ENCODE assay signal across 7 mouse cellular contexts in the genomic region with DNA sequence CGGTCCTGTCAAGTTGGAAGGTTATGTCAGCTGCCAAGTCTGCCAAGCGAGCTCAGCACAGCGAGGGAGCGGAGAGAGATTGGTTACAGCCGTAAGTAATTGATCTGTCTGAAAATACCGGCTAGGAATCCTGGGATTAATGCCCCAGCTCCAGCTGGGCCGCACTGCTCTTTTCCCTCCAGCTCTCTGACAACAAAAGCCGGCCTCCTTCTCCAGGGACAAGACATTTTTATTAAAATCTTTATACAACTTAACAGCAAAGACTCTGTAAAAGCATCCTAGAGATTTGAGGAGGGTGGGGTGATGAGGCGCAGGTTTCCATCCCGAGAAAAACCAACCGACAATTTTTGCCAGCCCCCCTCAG.
DNase-seq lines count a peak whose midpoint lies in the region; ATAC-seq and TF ChIP-seq lines count a peak whose summit lies in the region.

No protein-coding gene starts in this region.

- no peak for TF ChIP-seq POLR2A in lung, adult 2 months (IDR thresholded peaks at IDR 0.05; ENCODE audit: borderline replicate concordance, extremely low read depth, low read depth, low read length)

- H3K27ac ChIP-seq in lung, embryonic 15.5 days, result peak overlapping the region; percentile 61
- H3K27ac ChIP-seq in forebrain, embryonic 16.5 days (ENCODE audit: low read length), result peak overlapping the region; percentile 79
- peak overlapping the region; percentile 15; the same call in 1 of the 2 replicates for H3K27ac ChIP-seq in intestine, embryonic 16.5 days (ENCODE audit: low read length)

- ATAC-seq in lung, embryonic 15.5 days (ENCODE audit: borderline replicate concordance, extremely low read depth, low FRiP score, low TSS enrichment), result peak; percentile 72
- peak; percentile 69 for ATAC-seq in forebrain, embryonic 16.5 days
- ATAC-seq in intestine, embryonic 16.5 days, result peak; percentile 37

- peak overlapping the region; percentile 44 for H3K4me2 ChIP-seq in lung, embryonic 15.5 days
- peak overlapping the region; percentile 46 for H3K4me2 ChIP-seq in forebrain, embryonic 16.5 days (ENCODE audit: low read length)
- peak overlapping the region; percentile 30; the same call in 1 of the 2 replicates for H3K4me2 ChIP-seq in intestine, embryonic 16.5 days (ENCODE audit: low read depth, low read length)

- H3K4me1 ChIP-seq in lung, embryonic 15.5 days, result peaks cover 31% of the 10 kb centered on the region
- no peaks in the 10 kb centered on the region for H3K4me1 ChIP-seq in lung, adult 2 months (ENCODE audit: control insufficient read depth, insufficient read depth, low read length)
- peaks cover 39% of the 10 kb centered on the region for H3K4me1 ChIP-seq in forebrain, embryonic 16.5 days (replicated peaks; ENCODE audit: control insufficient read depth, insufficient read depth, low read length)
- peaks cover 36% of the 10 kb centered on the region for H3K4me1 ChIP-seq in intestine, embryonic 16.5 days (ENCODE audit: control insufficient read depth, insufficient read depth, low read length)

- TF ChIP-seq CTCF in lung, adult 2 months (IDR thresholded peaks at IDR 0.05; ENCODE audit: insufficient read depth, low read length), result no peak

- no peak overlapping the region for H3K4me3 ChIP-seq in lung, embryonic 15.5 days
- H3K4me3 ChIP-seq in lung, adult 2 months (replicated peaks; ENCODE audit: extremely low read depth, low read depth, low read length), result no peak overlapping the region
- peak overlapping the region; percentile 4; the same call in 1 of the 2 replicates for H3K4me3 ChIP-seq in forebrain, embryonic 16.5 days (replicated peaks; ENCODE audit: low read length)
- no peak overlapping the region for H3K4me3 ChIP-seq in intestine, embryonic 16.5 days (ENCODE audit: low read length)

- DNase-seq in lung, adult 2 months, result no peak
- peak; percentile 65 for DNase-seq in retina, embryonic 14.5 days (ENCODE audit: low spot score)
- DNase-seq in thymus, postnatal 4 days, result no peak
- DNase-seq in cerebellum, postnatal 36 days, result no peak

- no peaks in the 10 kb centered on the region for H3K27me3 ChIP-seq in lung, embryonic 15.5 days
- no peaks in the 10 kb centered on the region for H3K27me3 ChIP-seq in forebrain, embryonic 16.5 days (replicated peaks; ENCODE audit: control insufficient read depth, insufficient read depth, low read length)
- no peaks in the 10 kb centered on the region for H3K27me3 ChIP-seq in intestine, embryonic 16.5 days (replicated peaks; ENCODE audit: control insufficient read depth, insufficient read depth, low read length)

- H3K36me3 ChIP-seq in lung, embryonic 15.5 days, result no peaks in the 10 kb centered on the region
- no peaks in the 10 kb centered on the region for H3K36me3 ChIP-seq in forebrain, embryonic 16.5 days (ENCODE audit: control insufficient read depth, insufficient read depth)
- no peaks in the 10 kb centered on the region for H3K36me3 ChIP-seq in intestine, embryonic 16.5 days (ENCODE audit: control insufficient read depth, insufficient read depth, low read length)

- no peaks in the 10 kb centered on the region for H3K9me3 ChIP-seq in lung, embryonic 15.5 days
- no peaks in the 10 kb centered on the region for H3K9me3 ChIP-seq in forebrain, embryonic 16.5 days (ENCODE audit: control insufficient read depth, low read length)
- no peaks in the 10 kb centered on the region for H3K9me3 ChIP-seq in intestine, embryonic 16.5 days (ENCODE audit: control insufficient read depth, low read length)

- 15% methylated on average over 11 of the region's 11 CpGs for WGBS in lung, embryonic 15.5 days
- WGBS in lung, adult 2 months, result 37% methylated on average over 11 of the region's 11 CpGs
- WGBS in forebrain, embryonic 16.5 days, result 2% methylated on average over 11 of the region's 11 CpGs
- WGBS in intestine, embryonic 16.5 days, result 38% methylated on average over 11 of the region's 11 CpGs

- H3K9ac ChIP-seq in lung, embryonic 15.5 days, result no peak overlapping the region
- 0 out of 2 replicates have a peak overlapping the region, but pooled peaks have one; percentile 3 for H3K9ac ChIP-seq in forebrain, embryonic 16.5 days (replicated peaks; ENCODE audit: low read depth, low read length)
- H3K9ac ChIP-seq in intestine, embryonic 16.5 days (ENCODE audit: low read depth, low read length), result no peak overlapping the region

Comparison
In these comparisons a context has a peak if more than half of its experiments do, and no peak if none do; other contexts are left out.
1. H3K27ac ChIP-seq: peak in every context shown above with its lines; median percentile 79 in forebrain, embryonic 16.5 days; 61 in lung, embryonic 15.5 days; 15 in intestine, embryonic 16.5 days.